Mouse (Mus musculus): ENCODE results near the gene Spdl1. TPM values are rescaled to one million over a fixed set of nuclear protein-coding genes. Genes with fewer than 3 reads are reported as not detected.

Gene Spdl1
- polyA plus RNA-seq, 1 experiment from 2014 or later: 11.4 TPM

DNA sequence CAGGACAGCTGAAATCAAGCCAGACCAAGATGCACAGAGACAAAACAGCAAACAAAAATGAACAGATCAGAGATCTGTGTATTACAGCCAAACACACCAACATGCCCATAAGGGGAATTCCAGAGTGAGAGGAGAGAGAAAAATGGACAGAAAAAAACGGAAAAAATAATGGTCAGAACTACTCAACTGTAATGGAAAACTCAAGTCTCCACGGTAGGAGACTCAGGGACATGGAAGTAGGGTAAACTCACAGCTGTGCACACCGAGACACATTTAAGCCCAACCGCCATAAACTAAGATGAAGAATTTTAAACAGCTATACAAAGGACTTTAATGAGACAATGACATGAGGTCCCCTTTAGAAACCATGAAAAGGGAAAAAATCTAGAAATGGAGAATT lies 73.9 kb downstream of the Spdl1 start:
- 87% methylated on average over 4 of the region's 4 CpGs for WGBS
- H3K9me3 ChIP-seq (replicated peaks; ENCODE audit: control insufficient read depth, low read length): no peaks in the 10 kb centered on the region

More for the DNA sequence above, 73.9 kb downstream of the Spdl1 start:
- no peaks in the 10 kb centered on the region for H3K4me1 ChIP-seq (ENCODE audit: control insufficient read depth, insufficient read depth, low read length)
- ATAC-seq (no peak), DNase-seq (ENCODE audit: low spot score) (no peak)
- no peak overlapping the region for H3K27ac ChIP-seq (ENCODE audit: low read depth, low read length)
- no peaks in the 10 kb centered on the region for H3K27me3 ChIP-seq (replicated peaks; ENCODE audit: control insufficient read depth, insufficient read depth, low read length)
- no peak overlapping the region for H3K4me2 ChIP-seq (ENCODE audit: low read length)
- no peak overlapping the region for H3K4me3 ChIP-seq (ENCODE audit: low read depth, low read length)
- H3K9ac ChIP-seq (ENCODE audit: low read length): no peak overlapping the region
- no peaks in the 10 kb centered on the region for H3K36me3 ChIP-seq (ENCODE audit: control insufficient read depth, insufficient read depth, low read length)

Other genes with a start within 250 kb of the Spdl1 start
- 0.37 and 0.47 TPM in 2 replicates for gene Dock2, start 49.7 kb downstream of the Spdl1 start, polyA plus RNA-seq (2014; fragmentation: Nextera tagmentation; extraction: Ambion mirVana)